Mouse (Mus musculus): Measurements from ENCODE around the gene Aifm2.

GRCm38 (mm10) chr10:61788499-61788898 is 73.4 kb downstream of the Aifm2 start:
- TF ChIP-seq POLR2A (IDR thresholded peaks at IDR 0.05; ENCODE audit: borderline replicate concordance, low read depth, low read length) = no peak
- no peak for TF ChIP-seq CTCF (IDR thresholded peaks at IDR 0.05; ENCODE audit: low read depth, low read length)
